Mouse (Mus musculus): ENCODE results near the gene Cyp26b1. TPM values are rescaled to one million over a fixed set of nuclear protein-coding genes. Genes with fewer than 3 reads are reported as not detected.

The Cyp26b1 gene
- polyA plus RNA-seq, 3 experiments from 2014 or later, result 0.63 to 0.74 TPM; not detected in 1

GRCm38 (mm10) chr6:84587471-84588101 is 6.1 kb downstream of the Cyp26b1 start:
- no peak for ATAC-seq

GRCm38 (mm10) chr6:84586551-84587200 is 7.0 kb downstream of the Cyp26b1 start:
- ATAC-seq, result no peak

DNA sequence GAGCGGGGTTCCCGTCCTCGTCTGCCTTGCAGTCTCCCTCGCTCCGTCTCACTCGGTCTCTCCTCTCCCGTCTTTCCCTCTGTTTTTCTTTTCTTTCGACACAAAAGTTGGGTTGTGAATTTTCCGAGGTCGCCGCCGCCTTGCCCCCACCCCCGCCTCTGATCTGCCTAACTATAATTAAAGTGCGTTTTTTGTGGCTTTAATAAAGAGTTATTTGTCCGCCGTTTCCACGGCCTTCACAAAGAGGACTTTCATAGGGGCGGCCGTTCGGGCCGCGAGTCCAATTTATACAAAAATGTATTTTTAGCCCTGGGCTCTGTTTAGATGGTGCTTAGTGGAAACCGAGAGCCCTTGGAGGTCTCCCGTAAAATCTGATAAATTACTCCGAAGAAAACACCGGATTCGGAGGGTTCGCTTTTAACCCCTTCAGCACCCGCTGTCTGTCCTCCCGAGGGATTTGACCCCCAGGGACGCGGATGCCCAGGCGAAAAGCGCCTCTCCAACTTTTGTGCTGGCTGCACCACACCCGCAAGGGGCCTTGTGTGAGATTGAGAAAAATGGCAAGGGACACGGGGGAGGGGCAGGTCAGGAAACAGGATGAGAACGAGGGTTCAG is 7.9 kb downstream of the Cyp26b1 start:
- ATAC-seq, result no peak

GRCm38 (mm10) chr6:84584783-84585685 is 8.7 kb downstream of the Cyp26b1 start:
- no peak for ATAC-seq

- no peak for ATAC-seq
These were observed 9.6 kb downstream of the Cyp26b1 start for GRCm38 (mm10) chr6:84583841-84584782.

GRCm38 (mm10) chr6:84583371-84583770 is 10.3 kb downstream of the Cyp26b1 start:
- ATAC-seq, result peak; percentile 62

DNA sequence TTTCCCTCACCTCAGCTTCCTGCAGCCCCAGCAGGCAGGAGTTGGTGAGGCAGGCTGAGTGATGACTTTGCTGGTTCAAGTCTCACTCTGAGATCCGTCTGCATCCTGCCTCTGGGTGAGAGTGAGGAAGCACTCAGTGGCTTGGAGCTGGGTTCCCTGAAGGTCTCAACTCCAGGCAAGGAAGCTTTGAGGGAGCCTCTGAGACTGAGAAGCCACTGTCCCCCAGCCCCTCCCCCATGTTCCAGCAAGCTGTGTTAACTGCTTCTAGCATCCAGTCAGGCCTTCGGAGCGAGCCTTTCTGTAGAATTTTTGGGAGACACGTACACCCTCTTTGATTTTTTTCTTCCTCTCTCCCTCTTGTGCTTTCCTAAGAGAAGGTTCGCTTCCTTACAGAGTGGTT is 10.9 kb downstream of the Cyp26b1 start:
- no peak for ATAC-seq

- ATAC-seq, result no peak
These were observed 11.8 kb downstream of the Cyp26b1 start for GRCm38 (mm10) chr6:84581833-84582445.

GRCm38 (mm10) chr6:84580979-84581832 is 12.5 kb downstream of the Cyp26b1 start:
- ATAC-seq, result no peak

GRCm38 (mm10) chr6:84579508-84579907 is 14.2 kb downstream of the Cyp26b1 start:
- ATAC-seq, result no peak

GRCm38 (mm10) chr6:84578928-84579327 is 14.8 kb downstream of the Cyp26b1 start:
- ATAC-seq, result no peak

DNA sequence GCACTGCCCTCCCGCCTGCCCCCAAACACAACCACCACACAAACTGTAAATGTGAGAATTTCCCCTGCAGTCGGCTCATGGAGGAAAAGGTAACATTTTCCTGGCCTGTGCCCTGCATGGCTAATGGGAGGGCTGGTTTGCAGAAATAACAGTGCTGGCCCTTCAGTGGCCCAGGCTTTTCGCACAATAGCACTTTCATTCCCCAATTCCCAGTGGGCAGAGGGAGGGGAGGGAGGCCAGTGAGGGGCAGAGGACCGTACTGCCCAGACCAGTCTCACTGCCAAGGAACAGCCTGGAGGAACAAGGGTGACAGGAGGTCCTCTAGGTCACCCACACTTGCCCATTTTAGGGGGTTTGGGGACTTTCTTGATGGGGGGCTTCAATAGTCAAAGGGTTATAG is 15.8 kb downstream of the Cyp26b1 start:
- ATAC-seq, result no peak

DNA sequence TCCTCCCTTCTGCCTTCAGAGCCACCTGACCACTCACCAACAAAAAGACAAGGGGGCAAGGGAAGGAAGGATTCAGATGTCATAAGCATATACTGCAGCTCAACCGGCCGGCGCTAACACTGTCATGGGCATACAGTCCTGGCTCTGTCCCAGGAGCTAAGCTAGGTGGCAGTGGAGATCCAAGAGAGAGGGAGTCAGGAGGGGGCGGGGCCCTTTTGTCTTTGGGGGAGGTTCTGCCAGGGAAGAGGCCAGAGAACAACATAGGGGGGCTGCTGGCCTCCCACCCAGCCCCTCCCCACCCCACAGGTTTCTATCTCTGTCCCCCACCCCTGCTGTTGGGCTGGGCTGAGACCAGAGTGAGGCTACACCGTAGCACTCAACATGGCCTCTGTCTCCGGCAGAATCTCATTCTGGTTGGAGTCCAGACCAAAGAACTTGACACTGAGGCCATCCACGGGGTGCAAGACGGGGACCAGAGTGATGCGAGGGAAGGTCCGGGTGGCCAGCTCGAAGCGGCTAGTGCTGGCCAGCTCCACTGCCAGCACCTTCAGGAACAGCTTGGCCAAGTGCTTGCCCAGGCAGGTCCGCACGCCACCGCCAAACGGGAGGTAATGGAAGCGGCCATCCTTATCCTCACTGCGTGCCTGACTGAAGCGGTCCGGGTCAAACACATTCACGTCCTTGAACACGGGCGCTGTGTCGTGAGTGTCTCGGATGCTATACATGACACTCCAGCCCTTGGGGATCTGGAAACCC is 19.6 kb downstream of the Cyp26b1 start:
- no peak for ATAC-seq

DNA sequence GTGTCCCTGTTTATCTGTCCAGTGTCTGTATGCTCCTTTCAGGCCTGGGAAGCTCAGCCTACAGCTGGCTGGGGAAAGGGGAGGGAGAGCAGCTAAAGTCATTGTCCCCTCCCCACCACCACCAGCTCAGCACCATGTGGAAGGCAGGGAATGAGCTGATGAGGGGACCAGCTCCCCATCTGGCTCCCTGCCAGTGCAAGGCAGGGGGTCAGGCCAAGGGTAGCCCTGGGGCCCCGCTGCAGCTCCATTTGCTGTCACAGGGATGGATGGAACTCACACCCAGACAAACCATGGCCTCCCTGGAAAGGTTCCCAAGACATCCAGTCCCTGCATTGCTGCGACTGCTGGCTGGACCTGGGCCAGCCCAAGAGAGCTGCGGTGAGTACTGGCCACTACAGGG is 23.7 kb downstream of the Cyp26b1 start:
- ATAC-seq, result no peak

DNA sequence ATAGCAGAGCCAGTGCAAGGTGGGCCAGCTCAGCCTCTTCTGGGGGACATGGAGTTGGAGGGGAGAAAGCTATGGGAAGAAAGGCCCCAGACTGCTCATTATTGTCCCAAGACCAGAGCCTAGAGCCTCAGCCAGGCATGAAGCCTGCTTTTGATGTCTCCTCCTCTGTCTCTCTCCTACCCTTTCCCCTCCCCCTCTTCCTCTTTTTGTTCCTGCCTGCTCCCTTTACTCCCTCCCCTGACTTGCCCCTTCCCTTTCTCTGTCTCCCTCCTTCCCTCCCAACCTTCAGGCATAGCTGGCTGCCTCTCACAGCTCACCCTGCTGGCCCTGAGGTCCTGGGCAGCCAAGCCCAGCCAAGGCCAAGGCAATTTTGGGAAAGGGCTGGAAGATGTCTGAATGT is 24.1 kb downstream of the Cyp26b1 start:
- no peak for ATAC-seq

GRCm38 (mm10) chr6:84568880-84569279 is 24.8 kb downstream of the Cyp26b1 start:
- ATAC-seq, result no peak

DNA sequence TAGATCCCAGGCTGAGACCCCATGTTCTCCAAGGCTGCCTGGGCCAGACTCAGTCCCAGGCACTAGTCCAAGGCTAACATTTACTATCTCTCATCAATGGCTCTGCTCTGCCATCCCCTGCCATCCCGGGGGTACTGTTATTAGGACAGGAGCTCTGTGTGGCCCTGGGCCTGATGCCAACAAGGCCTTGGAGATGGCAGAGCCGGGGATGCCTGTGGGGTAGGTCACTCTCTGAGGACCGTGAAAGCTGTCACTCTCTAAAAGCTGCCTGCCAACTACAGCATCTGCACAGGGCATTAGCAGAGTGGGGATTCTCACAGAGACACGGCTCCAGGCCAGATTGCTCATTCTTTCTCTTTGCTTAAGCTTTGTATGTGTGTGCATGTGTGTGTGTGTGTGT is 26.0 kb downstream of the Cyp26b1 start:
- ATAC-seq, result no peak

- ATAC-seq, result no peak
These were observed 26.9 kb downstream of the Cyp26b1 start for GRCm38 (mm10) chr6:84566825-84567224.

- ATAC-seq, result no peak
These were observed 28.5 kb downstream of the Cyp26b1 start for GRCm38 (mm10) chr6:84565245-84565644.

DNA sequence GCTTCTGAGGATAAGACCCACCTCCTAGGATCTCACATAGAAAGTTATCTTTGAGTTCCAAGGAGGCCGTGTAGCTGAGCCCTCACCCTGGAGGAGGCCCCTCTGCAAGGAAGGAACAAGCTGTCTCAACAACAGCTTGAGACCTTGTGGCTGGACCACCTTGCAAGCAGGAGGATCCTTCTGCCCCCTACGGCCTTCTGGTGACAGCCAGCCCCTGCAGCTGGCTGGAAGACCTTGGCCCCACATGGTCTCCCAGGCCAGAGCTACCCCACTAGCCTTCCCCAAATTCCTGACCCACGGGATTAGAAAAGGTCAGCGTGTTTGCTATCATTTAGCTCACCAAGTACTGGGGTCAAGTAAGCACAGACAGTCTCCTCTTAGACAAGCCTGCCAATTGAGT is 30.8 kb downstream of the Cyp26b1 start:
- ATAC-seq, result no peak

All from inflammation-experienced regulatory T-cells, adult 6 months (primary cell).